Mouse (Mus musculus) MEL (cell line): ENCODE results near the gene Misp. TPM values are rescaled to one million over a fixed set of nuclear protein-coding genes. Genes with fewer than 3 reads are reported as not detected.

ENCODE experiments used
- DNase-seq: peaks from one replicate; pipeline ENCODE4 v3.0.0; 2011; ENCODE audit warnings: low read depth, low spot score
- H3K27ac ChIP-seq: 2 replicates; pipeline ENCODE4 v1.5.1; 2012; ENCODE audit warnings: low read depth, mild to moderate bottlenecking, control low read depth, low read length, moderate library complexity; ENCODE audit not compliant: control insufficient read depth
- H3K27me3 ChIP-seq, 2 experiments: fragments of 150-350 bp in 1 of 2; sonication (generic) in 1 of 2; 2 replicates each; pipeline ENCODE4 v1.6.1; 2012; ENCODE audit warnings: low read length in 2 of 2, mild to moderate bottlenecking in 2 of 2, improper control_type of control experiment in 1 of 2, moderate library complexity in 1 of 2; ENCODE audit not compliant: insufficient read depth in 2 of 2, control insufficient read depth in 1 of 2
- H3K36me3 ChIP-seq, 2 experiments: 2 replicates each; pipeline ENCODE4 v1.6.1; 2012 to 2014; ENCODE audit warnings: low read length in 2 of 2, improper control_type of control experiment in 1 of 2, inconsistent platforms in 1 of 2, mild to moderate bottlenecking in 1 of 2; ENCODE audit not compliant: insufficient read depth in 2 of 2, control insufficient read depth in 1 of 2
- H3K4me1 ChIP-seq, 2 experiments: fragments of 150-350 bp in 1 of 2; sonication (generic) in 1 of 2; 2 replicates each; pipeline ENCODE4 v1.6.1; 2012; ENCODE audit warnings: low read length in 2 of 2, improper control_type of control experiment in 1 of 2, mild to moderate bottlenecking in 1 of 2; ENCODE audit not compliant: insufficient read depth in 2 of 2, control insufficient read depth in 1 of 2
- H3K4me3 ChIP-seq, 2 experiments: fragments of 150-350 bp in 1 of 2; sonication (generic) in 1 of 2; 2 replicates each; pipeline ENCODE4 v1.5.1; 2012; ENCODE audit warnings: low read depth in 2 of 2, low read length in 2 of 2, mild to moderate bottlenecking in 2 of 2, moderate library complexity in 2 of 2, control low read depth in 1 of 2, improper control_type of control experiment in 1 of 2; ENCODE audit not compliant: control insufficient read depth in 1 of 2, insufficient read depth in 1 of 2
- H3K79me2 ChIP-seq: 2 replicates; pipeline ENCODE4 v1.6.1; 2012; ENCODE audit warnings: mild to moderate bottlenecking, low read length, moderate library complexity; ENCODE audit not compliant: control insufficient read depth, poor library complexity, insufficient read depth
- H3K9ac ChIP-seq: 2 replicates; pipeline ENCODE4 v1.6.1; 2012; ENCODE audit warnings: low read depth, mild to moderate bottlenecking, control low read depth, low read length, moderate library complexity; ENCODE audit not compliant: control insufficient read depth, poor library complexity, severe bottlenecking
- H3K9me3 ChIP-seq: fragments of 150-350 bp; sonication (generic); replicated peaks from 2 replicates; pipeline ENCODE4 v1.6.1; 2012; ENCODE audit warnings: mild to moderate bottlenecking, low read length, improper control_type of control experiment, moderate library complexity; ENCODE audit not compliant: insufficient read depth
- BHLHE40 ChIP-seq: IDR thresholded peaks from 2 replicates; pipeline ENCODE4 v1.6.1; 2012; ENCODE audit warnings: low read depth, mild to moderate bottlenecking, inconsistent platforms, low read length, improper control_type of control experiment, borderline replicate concordance
- CTCF ChIP-seq, 3 experiments: IDR thresholded peaks in 2 of 3; conservative IDR thresholded peaks in 1 of 3; 2 replicates each; pipeline ENCODE4 v1.5.1; 2011 to 2012; ENCODE audit warnings: low read length in 3 of 3, low read depth in 2 of 3, mild to moderate bottlenecking in 2 of 3, improper control_type of control experiment in 1 of 3, inconsistent platforms in 1 of 3, mixed read lengths in 1 of 3, moderate library complexity in 1 of 3; ENCODE audit not compliant: control insufficient read depth in 1 of 3, insufficient read depth in 1 of 3, poor library complexity in 1 of 3, severe bottlenecking in 1 of 3
- ETS1 ChIP-seq: IDR thresholded peaks from 2 replicates; pipeline ENCODE4 v1.6.1; 2012; ENCODE audit warnings: low read depth, mild to moderate bottlenecking, inconsistent platforms, low read length, improper control_type of control experiment, moderate library complexity
- GATA1 ChIP-seq: IDR thresholded peaks from 2 replicates; pipeline ENCODE4 v1.6.1; 2011; ENCODE audit warnings: low read depth, low read length, improper control_type of control experiment
- HCFC1 ChIP-seq: IDR thresholded peaks from 2 replicates; pipeline ENCODE4 v1.6.1; 2012; ENCODE audit warnings: low read depth, mild to moderate bottlenecking, inconsistent platforms, low read length, improper control_type of control experiment, moderate library complexity
- MAFK ChIP-seq: IDR thresholded peaks from 2 replicates; pipeline ENCODE4 v1.6.1; 2011; ENCODE audit warnings: low read depth, mild to moderate bottlenecking, low read length, improper control_type of control experiment, borderline replicate concordance
- MAX ChIP-seq: IDR thresholded peaks from 2 replicates; pipeline ENCODE4 v1.6.1; 2011; ENCODE audit warnings: low read length, improper control_type of control experiment
- MAZ ChIP-seq: IDR thresholded peaks from 2 replicates; pipeline ENCODE4 v1.6.1; 2012; ENCODE audit warnings: low read depth, mild to moderate bottlenecking, inconsistent platforms, low read length, improper control_type of control experiment
- MXI1 ChIP-seq: IDR thresholded peaks from 2 replicates; pipeline ENCODE4 v1.6.1; 2011; ENCODE audit warnings: mild to moderate bottlenecking, low read depth, low read length, improper control_type of control experiment
- MYC ChIP-seq: IDR thresholded peaks from 2 replicates; pipeline ENCODE4 v1.6.1; 2011; ENCODE audit warnings: low read depth, mild to moderate bottlenecking, low read length, improper control_type of control experiment, moderate library complexity
- NRF1 ChIP-seq: IDR thresholded peaks from 2 replicates; pipeline ENCODE4 v1.6.1; 2014; ENCODE audit warnings: low read depth, mild to moderate bottlenecking, inconsistent platforms, low read length, improper control_type of control experiment, moderate library complexity; ENCODE audit not compliant: poor library complexity, insufficient read depth, severe bottlenecking
- POLR2A ChIP-seq, 2 experiments: IDR thresholded peaks; 2 replicates each; pipeline ENCODE4 v1.6.1; 2011 to 2012; ENCODE audit warnings: low read length in 2 of 2, mild to moderate bottlenecking in 2 of 2, control low read depth in 1 of 2, improper control_type of control experiment in 1 of 2, low read depth in 1 of 2, moderate library complexity in 1 of 2; ENCODE audit not compliant: control insufficient read depth in 1 of 2, insufficient read depth in 1 of 2, poor library complexity in 1 of 2
- POLR2AphosphoS2 ChIP-seq: IDR thresholded peaks from 2 replicates; pipeline ENCODE4 v1.6.1; 2011; ENCODE audit warnings: low read length, improper control_type of control experiment
- RAD21 ChIP-seq: IDR thresholded peaks from 2 replicates; pipeline ENCODE4 v1.6.1; 2011; ENCODE audit warnings: mild to moderate bottlenecking, low read depth, low read length, improper control_type of control experiment
- SIN3A ChIP-seq: IDR thresholded peaks from 2 replicates; pipeline ENCODE4 v1.6.1; 2012; ENCODE audit warnings: low read length, improper control_type of control experiment, inconsistent platforms
- SMC3 ChIP-seq: IDR thresholded peaks from 2 replicates; pipeline ENCODE4 v1.6.1; 2011; ENCODE audit warnings: low read depth, low read length, improper control_type of control experiment
- TBP ChIP-seq: IDR thresholded peaks from 2 replicates; pipeline ENCODE4 v1.8.0; 2011; ENCODE audit warnings: low read depth, low read length, improper control_type of control experiment
- USF1 ChIP-seq: IDR thresholded peaks from 2 replicates; pipeline ENCODE4 v1.6.1; 2014; ENCODE audit warnings: low read depth, mild to moderate bottlenecking, inconsistent platforms, low read length, improper control_type of control experiment, moderate library complexity
- ZKSCAN1 ChIP-seq: IDR thresholded peaks from 2 replicates; pipeline ENCODE4 v1.6.1; 2012; ENCODE audit warnings: low read depth, mild to moderate bottlenecking, inconsistent platforms, low read length, improper control_type of control experiment, moderate library complexity
- ZNF384 ChIP-seq: IDR thresholded peaks from 2 replicates; pipeline ENCODE4 v1.6.1; 2012; ENCODE audit warnings: low read depth, mild to moderate bottlenecking, inconsistent platforms, low read length, improper control_type of control experiment
- polyA plus RNA-seq, 2 experiments: library from polyadenylated mRNA; stranded (reverse) in 1 of 2; unstranded in 1 of 2; fragments of >175 nt in 1 of 2; fragments of >200 nt in 1 of 2; gene quantifications; 2 replicates each; pipeline versions ENCODE4 v1.2.1 to v1.2.4; 2012; ENCODE audit warnings: low replicate concordance in 2 of 2, low read depth in 1 of 2; ENCODE audit not compliant: insufficient read length in 2 of 2, insufficient read depth in 1 of 2, missing spikeins in 1 of 2
- total RNA-seq: library from RNA; depleted of rRNA; stranded (reverse); fragments of 300-350 nt; gene quantifications from 2 replicates; pipeline ENCODE4 v1.2.3, GENCODE M21; 2012

Misp gene
- total and polyA plus RNA-seq, 3 experiments, result not detected

DNA sequence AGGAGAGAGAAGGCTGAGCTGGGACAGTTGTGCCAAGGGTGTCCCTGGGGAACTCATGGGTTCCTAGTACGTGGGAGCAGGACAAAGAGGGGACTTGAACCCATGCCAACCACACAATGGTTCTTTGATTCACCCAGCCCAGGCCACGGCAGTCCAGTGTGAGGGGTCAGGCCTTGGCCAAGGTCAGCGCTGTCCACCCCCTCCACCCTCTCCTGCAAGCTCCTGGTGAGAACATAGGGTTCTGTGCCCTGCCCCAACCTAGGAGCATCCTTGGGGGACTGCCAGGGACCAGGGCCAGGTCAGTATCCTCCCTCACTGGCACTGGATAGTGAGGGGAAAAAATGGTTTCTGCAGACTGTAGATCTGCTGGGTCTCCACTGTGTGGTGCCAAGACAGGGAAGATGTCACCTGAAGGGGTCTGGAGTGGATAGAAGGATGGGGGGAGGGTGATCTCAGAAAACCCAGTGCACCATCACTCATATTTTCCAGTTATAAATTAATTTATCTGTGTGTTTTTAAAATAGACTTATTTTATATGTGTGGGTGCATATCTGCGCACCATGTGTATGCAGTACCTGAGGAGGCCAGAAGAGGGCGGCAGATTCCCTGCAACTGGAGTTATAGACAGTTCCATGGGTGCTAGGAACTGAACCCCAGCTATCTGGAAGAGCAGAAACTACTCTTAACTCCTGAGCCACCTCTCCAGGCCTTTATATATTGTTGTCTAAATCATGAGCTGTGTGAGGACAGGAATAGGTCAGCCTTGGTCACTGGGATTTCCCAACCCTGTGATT lies 46.1 kb upstream of the Misp start:
- Histone ChIP-seq H3K4me3 (no peak overlapping the region), H3K79me2 (no peaks in the 10 kb centered on the region), H3K4me1 (no peaks in the 10 kb centered on the region), H3K9me3 (no peaks in the 10 kb centered on the region), H3K27me3 (no peaks in the 10 kb centered on the region), H3K36me3 (no peaks in the 10 kb centered on the region), H3K27ac (no peak overlapping the region), H3K9ac (no peak overlapping the region)
- peak; percentile 65 for DNase-seq
- TF ChIP-seq ETS1 (no peak), MAZ (no peak), MAFK (no peak), CTCF (IDR thresholded peaks at IDR 0.05 in 2 of 3, conservative IDR thresholded peaks at IDR 0.05 in 1 of 3; ENCODE audit: control insufficient read depth in 1 of 3, insufficient read depth in 1 of 3, low read depth in 2 of 3, low read length in 3 of 3, poor library complexity in 1 of 3, severe bottlenecking in 1 of 3) (peak; percentile 64 to 70 (median 65)), MAX (no peak), RAD21 (peak; percentile 30), SMC3 (peak; percentile 49), SIN3A (no peak), MYC (no peak), POLR2AphosphoS2 (no peak), ZKSCAN1 (no peak)
- TF ChIP-seq, all 39 proteins: peak for 3

DNA sequence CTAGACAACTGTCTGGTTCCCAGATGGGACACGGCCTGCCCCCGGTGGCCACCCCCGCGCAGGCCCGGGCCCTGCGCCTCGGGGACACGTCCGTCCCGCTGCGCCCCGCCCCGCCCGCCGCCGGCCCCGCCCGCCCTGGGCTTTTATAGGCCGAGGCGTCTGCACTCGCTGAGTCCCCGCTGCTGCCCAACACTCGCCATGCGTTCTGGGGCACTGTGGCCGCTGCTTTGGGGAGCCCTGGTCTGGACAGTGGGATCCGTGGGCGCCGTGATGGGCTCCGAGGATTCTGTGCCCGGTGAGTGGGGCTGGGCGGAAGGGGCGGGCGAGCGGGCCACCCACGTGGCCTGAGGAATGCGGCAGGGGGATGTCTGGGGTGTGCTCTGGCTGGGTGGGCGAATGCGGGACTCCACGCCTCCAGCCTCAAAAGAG lies 43.7 kb upstream of the Misp start, which contains the start of gene Fstl3:
Gene Fstl3 (plus strand): TSS at position 170 of the 429 bp plus-strand sequence.
- Histone ChIP-seq H3K4me1 (peaks cover 0 to 8% of the 10 kb centered on the region in 2 experiments; a peak in 1 of 4 replicates), H3K4me3 (peak within 1 kb of the TSS; percentile 35 to 72), H3K9me3 (no peaks in the 10 kb centered on the region), H3K27ac (no peak within 1 kb of the TSS), H3K36me3 (no peaks in the 10 kb centered on the region), H3K9ac (peak within 1 kb of the TSS; percentile 67), H3K79me2 (no peaks in the 10 kb centered on the region)
- DNase-seq, result peak; percentile 44
- no peak for TF ChIP-seq MAZ
- no peak for TF ChIP-seq MAFK
- peak; percentile 58 for TF ChIP-seq USF1
- no peak for TF ChIP-seq RAD21
- no peak for TF ChIP-seq MAX
- no peak for TF ChIP-seq NRF1
- no peak for TF ChIP-seq SMC3
- no peak for TF ChIP-seq POLR2AphosphoS2
- TF ChIP-seq SIN3A, result peak; percentile 3; the same call in 1 of the 2 replicates
- no peak for TF ChIP-seq GATA1
- TF ChIP-seq MXI1, result peak; percentile 49; the same call in 1 of the 2 replicates
- TF ChIP-seq BHLHE40, result no peak
- TF ChIP-seq HCFC1, result no peak
- no peak for TF ChIP-seq ETS1
- no peak for TF ChIP-seq ZNF384
- TF ChIP-seq TBP, result no peak
- peak; percentile 28 to 43; a peak in 1 of 4 replicates for TF ChIP-seq POLR2A (IDR thresholded peaks at IDR 0.05; ENCODE audit: control insufficient read depth in 1 of 2, insufficient read depth in 1 of 2, low read depth in 1 of 2, low read length in 2 of 2, poor library complexity in 1 of 2)
- TF ChIP-seq, all 39 proteins: peak for 4
- H3K27me3 ChIP-seq, result no peaks in the 10 kb centered on the region
